Mouse (Mus musculus): ENCODE measurements around the gene Exph5.

The Exph5 gene

GRCm38 (mm10) chr9:53356219-53357155, 55.0 kb downstream of the Exph5 start:
- peak; percentile 39 to 78 for DNase-seq (ENCODE audit: low spot score in 2 of 2)

GRCm38 (mm10) chr9:53371339-53371738, 69.9 kb downstream of the Exph5 start:
- no peak for DNase-seq (ENCODE audit: low spot score in 2 of 2)

DNA sequence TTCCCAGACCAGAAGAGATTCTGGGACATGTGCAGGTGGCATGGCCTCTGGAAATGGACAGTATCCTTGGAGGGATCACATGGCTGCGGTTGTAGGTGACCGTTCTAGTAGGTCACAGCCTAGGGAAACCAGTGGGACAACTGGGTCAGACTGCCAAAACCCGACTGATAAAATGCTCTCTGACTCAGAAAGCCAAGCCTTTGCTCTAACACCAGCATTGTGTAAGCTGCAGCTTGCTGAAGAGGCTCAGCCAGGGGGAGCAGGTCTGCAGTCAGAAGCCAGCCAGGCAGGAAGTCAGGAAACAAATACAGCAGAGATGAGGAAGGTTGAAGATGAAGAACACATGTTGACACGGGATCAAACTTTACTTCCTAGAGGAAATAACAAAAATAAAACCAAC, 74.4 kb downstream of the Exph5 start:
- peak in 1 of 2 experiments; percentile 56 for DNase-seq (ENCODE audit: low spot score in 2 of 2)

DNA sequence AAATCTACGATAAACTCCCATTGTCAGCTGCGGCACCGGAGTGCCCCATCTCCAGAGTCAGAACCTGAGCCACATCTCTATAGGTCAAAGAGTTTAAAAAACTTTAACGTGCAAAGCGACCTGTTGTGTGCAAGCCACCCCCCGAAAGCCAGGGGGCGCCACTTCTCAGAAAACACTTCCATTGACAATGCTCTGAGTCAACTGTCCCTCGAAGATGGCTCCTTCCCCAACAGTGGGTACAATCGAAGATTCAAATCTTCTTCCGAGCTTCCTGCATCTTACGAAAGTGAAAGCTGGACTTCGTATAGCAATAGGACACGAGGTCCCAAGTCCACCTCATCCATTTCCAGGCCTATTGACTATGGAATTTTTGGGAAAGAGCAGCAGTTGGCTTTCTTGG, 75.3 kb downstream of the Exph5 start:
- no peak for DNase-seq (ENCODE audit: low spot score in 2 of 2)

DNA sequence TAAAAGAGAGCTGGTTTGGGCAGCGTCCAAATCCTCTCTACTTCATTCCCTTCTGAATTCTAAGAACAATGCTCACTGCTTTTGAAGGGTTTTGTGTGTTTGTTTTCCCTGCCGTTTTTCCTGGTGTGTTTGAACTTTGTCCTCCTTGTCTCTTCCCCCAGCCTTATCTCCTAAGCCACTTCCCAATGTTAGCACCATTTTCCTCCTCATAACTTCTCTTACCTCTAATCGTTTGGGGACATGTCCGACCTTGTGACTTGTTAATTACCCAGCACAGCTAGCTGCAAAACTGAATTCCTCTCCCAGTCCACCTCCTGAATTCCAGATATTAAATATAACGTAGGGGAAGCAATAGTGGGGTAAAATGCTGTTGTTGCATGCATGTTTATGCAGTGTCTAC, 76.1 kb downstream of the Exph5 start:
- no peak for DNase-seq (ENCODE audit: low spot score in 2 of 2)

DNA sequence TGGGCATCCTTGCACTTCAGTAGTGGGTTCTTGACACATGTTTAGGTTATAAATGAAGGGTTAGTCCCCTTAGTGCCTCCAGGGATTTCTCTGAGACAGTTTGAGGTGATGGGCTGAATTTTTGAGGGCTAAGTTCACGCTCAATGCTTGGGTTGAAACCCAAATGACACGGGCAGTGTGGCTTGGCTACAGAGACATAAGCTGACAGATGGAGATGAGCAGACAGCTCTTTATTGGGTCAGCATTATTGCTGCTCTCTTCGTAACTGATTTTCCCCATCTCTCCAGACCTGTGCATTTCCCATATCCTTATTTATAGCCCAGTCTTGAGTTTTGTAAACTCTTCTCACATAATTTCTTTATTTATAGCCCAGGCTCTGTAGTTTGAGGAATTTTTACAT, 76.7 kb downstream of the Exph5 start:
- no peak for DNase-seq (ENCODE audit: low spot score in 2 of 2)

- DNase-seq (ENCODE audit: low spot score in 2 of 2): no peak
Measured at GRCm38 (mm10) chr9:53380595-53380994, 79.1 kb downstream of the Exph5 start.

DNA sequence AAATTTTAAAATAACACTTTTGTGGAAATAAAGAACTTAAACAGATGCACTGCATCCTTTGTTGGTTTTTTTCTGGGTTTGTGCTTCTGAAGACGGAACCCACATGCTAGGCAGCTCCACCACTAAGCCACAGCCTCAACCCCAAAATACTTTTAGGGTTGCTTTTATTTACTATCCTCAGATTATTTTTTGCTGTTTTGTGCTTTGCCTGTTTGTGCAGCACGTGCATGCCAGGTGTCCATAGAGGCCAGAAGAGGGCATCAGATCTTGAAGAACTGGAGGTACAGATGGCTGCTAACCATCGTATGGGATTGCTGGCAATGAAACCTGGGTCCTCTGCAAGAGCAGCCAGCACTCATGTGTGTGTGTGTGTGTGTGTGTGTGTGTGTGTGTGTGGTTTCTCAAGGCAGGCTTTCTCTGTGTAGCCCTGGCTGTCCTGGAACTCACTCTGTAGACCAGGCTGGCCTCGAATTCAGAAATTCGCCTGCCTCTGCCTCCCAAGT, 79.7 kb downstream of the Exph5 start:
- DNase-seq (ENCODE audit: low spot score in 2 of 2): no peak

DNA sequence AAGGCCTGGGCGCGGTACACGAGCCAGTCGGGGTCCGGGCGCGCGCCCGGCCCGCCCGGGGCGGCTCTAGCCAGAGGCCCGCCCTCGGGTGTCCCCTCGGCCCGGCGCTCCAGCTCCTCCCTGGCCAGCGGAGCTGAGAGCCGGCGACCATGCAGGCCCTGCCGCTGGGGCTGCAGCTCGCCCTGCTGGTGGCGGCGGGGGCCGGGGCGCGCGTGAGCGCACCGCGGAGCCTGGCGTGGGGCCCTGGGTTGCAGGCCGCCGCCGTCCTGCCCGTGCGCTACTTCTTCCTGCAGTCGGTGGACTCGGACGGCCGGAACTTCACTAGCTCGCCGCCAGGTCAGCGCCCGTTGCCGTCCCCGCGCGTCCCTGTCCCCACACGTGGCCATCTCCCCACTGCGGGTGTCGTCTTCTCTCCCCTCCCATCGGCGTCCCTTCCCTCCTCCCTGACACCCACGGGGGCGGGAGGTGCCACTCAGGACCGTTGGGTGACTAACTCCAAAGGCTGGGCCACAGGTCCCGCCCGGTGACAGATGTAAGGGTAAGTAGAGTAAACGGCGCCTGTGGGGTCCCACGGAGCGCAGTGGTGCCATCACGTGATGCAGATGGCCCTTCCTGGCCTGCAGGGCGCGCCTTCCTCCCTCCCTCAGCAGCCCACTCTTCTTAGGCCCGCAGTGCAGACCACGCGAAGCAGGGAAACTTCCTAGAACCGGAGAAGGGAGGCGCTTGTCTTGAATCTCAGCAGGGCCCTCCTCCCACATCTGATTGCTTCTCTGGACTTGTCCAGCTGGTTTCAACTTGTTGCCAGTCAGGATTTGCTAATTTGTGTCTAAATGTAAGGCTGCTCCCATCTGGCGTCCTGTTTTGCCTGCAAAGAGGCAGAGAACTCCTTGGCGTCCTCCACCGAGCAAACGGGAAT, 82.7 kb downstream of the Exph5 start, which contains the start of gene Kdelc2:
Gene Kdelc2, plus strand, starts transcription at position 75 of the 916 bp plus-strand sequence.
- peak; percentile 84 to 86 for DNase-seq (ENCODE audit: low spot score in 2 of 2)

GRCm38 (mm10) chr9:53384873-53385272, 83.4 kb downstream of the Exph5 start:
- no peak for DNase-seq (ENCODE audit: low spot score in 2 of 2)

DNA sequence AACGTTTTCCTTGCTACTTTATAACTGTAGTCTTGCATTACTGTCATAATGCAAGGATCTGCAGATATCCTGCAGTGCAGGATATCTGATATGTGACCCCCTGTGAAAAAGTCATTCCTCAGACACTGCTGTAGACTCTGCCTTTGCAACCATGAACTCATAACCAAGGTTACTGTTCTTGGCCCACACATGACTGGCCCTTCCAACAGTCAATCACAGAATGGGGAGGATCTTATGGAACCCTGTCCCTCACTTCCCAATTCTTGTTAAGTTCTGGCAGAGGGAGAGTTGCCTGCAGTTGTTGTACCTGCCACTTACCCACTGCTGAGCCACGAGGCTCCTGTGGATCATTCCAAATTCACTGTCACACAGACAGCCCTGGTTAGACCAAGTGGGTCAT, 86.0 kb downstream of the Exph5 start:
- no peak for DNase-seq (ENCODE audit: low spot score in 2 of 2)

- no peak for DNase-seq (ENCODE audit: low spot score in 2 of 2)
Measured at GRCm38 (mm10) chr9:53389109-53389508, 87.6 kb downstream of the Exph5 start.

- DNase-seq (ENCODE audit: low spot score in 2 of 2): no peak
Measured at GRCm38 (mm10) chr9:53390136-53390535, 88.7 kb downstream of the Exph5 start.

DNA sequence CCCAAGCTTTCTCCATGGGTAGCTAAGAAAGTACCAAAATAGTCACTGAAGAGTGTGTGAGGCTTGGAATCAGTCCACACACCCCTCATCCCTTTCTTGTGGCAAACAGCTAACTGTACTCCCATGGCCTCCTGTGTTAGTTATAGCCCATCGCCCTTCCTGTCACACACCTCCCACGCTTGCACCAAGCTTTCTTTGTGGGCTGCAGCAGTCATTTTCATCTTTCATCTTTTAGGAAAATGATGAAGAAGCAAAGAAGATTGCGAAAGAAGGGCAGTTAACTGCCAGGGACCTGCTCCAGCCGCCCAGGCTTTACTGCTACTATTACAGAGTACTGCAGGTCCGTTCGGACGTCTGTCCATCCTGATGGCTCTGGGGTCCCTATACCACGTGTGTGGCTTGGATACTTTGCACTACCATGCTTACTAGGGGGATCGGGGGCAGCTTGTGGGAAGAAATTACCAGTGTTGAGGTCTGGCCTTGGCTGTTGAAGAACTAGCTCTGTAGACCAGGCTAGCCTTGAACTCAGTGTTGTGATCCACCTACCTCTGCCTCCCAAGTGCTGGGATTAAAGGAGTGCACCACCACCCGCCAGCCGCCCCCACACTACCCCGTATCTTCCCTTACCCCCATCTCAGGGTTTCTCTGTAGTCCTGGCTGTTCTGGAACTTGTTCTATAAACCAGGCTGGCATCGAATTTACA, 96.4 kb downstream of the Exph5 start:
- no peak for DNase-seq (ENCODE audit: low spot score in 2 of 2)

- DNase-seq (ENCODE audit: low spot score in 2 of 2): no peak
Measured at GRCm38 (mm10) chr9:53398388-53398700, 96.9 kb downstream of the Exph5 start.

- DNase-seq (ENCODE audit: low spot score in 2 of 2): no peak
Measured at GRCm38 (mm10) chr9:53399537-53399936, 98.1 kb downstream of the Exph5 start.

DNA sequence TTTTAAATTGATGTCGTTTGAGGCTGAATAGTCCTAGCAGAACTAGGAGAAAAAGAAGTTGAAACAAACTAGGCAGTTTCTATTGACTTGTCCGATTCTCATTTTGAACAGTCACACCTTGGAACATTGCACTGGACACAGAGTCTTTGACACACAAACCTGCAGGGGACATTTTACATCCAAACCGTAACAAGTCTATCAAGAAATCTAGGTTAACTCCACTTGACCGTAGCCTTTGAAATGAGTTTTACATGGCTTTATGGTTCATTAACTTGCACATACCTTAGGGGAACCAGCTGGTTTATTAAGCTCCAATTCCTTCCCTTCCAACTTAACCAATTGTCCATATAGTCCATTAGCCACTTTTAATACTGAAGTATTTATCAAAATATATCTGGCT, 99.2 kb downstream of the Exph5 start:
- no peak for DNase-seq (ENCODE audit: low spot score in 2 of 2)

DNA sequence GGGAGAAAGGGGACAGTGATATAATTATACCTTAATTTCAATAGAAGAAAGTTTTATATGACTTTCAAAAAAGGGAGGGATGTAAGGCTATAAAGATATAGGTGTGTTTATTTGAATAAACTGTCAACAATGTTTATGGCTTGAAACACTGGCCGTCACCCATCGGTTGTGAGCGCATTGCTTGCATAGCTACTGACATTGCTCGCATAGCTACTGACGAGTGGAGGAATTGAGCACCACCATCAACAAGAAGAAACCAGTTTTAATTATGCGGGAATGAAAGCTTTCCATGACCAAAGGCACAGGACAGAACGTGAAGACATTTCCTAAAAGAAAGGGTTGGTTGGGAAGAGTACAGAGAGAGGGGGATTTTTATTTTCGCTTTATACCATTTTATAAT, 99.7 kb downstream of the Exph5 start:
- no peak for DNase-seq (ENCODE audit: low spot score in 2 of 2)

DNA sequence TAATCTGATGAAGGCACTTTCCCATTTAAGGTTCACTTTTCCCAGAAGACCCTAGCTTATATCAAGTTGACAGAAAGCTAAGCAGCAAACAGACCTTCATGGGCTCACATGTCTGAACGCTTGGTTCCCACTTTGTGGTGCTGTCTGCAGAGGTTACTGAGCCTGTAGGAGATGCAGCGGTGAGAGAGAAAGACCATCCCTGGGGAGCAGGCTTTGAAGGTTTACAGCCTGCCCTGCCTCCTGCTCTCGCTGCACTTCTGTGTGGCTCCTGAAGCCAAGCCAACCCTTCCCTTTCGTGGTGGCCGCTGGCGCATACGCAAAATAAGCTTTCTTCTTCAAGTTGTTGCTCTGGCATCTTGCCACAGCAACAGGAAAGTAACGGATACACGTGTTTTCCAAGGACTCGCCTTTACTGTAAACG, 100.8 kb downstream of the Exph5 start, which contains the start of gene 4930550C14Rik:
Gene 4930550C14Rik, plus strand, starts transcription at position 35 of the 421 bp plus-strand sequence.
- no peak for DNase-seq (ENCODE audit: low spot score in 2 of 2)

DNA sequence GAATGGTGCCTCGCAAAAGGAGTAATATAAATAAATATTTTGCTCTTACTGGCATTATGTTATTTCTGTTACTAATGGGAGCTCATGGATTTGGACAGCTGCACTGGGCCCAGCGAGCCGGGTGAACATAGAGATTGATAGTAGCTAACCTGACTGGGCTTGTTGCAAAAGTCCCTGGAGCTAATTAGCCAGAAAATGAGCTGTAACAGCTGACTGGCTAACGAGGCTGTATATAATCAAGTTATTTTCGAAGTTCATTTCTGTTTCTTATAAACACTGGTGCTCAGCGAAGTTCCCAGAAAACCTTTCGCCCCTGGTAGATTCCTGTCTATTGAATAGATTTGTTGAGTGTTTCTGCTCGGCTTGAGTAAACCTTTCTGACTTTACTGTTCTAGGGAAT, 101.5 kb downstream of the Exph5 start:
- DNase-seq (ENCODE audit: low spot score in 2 of 2): no peak

DNA sequence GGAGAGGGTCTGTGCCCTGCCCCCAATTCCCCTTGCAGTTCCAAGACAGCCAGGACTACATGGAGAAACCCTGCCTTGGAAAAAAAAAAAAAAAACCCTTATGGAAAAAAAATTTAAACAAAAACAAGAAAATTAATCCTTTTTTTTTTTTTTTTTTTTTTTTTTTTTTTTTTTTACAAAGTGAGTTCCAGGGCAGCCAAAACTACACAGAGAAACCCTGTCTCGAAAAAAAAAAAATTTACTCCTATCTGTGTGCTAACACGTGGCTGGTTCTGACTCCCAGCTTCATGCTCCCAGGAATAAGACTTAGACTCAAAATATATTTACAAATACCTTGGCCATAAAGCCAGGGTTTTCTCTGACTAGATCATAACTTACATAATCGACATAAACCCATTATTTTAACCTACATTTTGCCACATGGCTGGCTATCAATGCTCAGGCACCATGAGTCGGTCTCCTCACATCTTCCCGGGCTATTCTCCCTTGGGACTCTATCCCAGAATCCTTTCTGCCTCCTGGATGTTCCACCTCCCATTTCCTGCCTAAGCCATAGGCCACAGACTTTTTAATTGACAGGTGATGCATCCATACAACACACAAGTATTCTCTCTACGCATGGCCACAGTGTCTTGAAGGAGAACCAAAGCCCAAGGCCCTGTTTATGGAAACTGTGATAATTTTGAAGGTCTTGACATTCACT, 102.7 kb downstream of the Exph5 start:
- no peak for DNase-seq (ENCODE audit: low spot score in 2 of 2)
